Mouse (Mus musculus): ENCODE measurements around the gene Cntrob. TPM values are rescaled to one million over a fixed set of nuclear protein-coding genes. Genes with fewer than 3 reads are reported as not detected.

Gene Cntrob
- polyA plus RNA-seq, 1 experiment from 2014 or later: 37.2 TPM

Other genes with a start within 250 kb of the Cntrob start
- gene Vamp2, start 235.3 kb downstream of the Cntrob start, polyA plus RNA-seq (2016; fragmentation: Nextera tagmentation; extraction: Ambion mirVana): 68.0 and 79.5 TPM in 2 replicates
- 7.2 and 10.4 TPM in 2 replicates for gene Per1, start 228.6 kb downstream of the Cntrob start, polyA plus RNA-seq (2016; fragmentation: Nextera tagmentation; extraction: Ambion mirVana)
- gene Hes7, start 203.4 kb downstream of the Cntrob start, polyA plus RNA-seq (2016; fragmentation: Nextera tagmentation; extraction: Ambion mirVana): 0.56 and 0.74 TPM in 2 replicates
- gene 9130213A22Rik, start 201.2 kb downstream of the Cntrob start, polyA plus RNA-seq (2016; fragmentation: Nextera tagmentation; extraction: Ambion mirVana): 0.22 and 0.76 TPM in 2 replicates
- gene Aloxe3, start 197.9 kb downstream of the Cntrob start, polyA plus RNA-seq (2016; fragmentation: Nextera tagmentation; extraction: Ambion mirVana): 0.58 and 0.77 TPM in 2 replicates
- 0.08 TPM in 1 of 2 replicates, not detected in the other for gene Alox12b, start 166.8 kb downstream of the Cntrob start, polyA plus RNA-seq (2016; fragmentation: Nextera tagmentation; extraction: Ambion mirVana)
- gene Alox8, start 125.9 kb downstream of the Cntrob start, polyA plus RNA-seq (2016; fragmentation: Nextera tagmentation; extraction: Ambion mirVana): 0.08 TPM in 1 of 2 replicates, not detected in the other
- gene Gucy2e, start 86.7 kb downstream of the Cntrob start, polyA plus RNA-seq (2016; fragmentation: Nextera tagmentation; extraction: Ambion mirVana): 0.08 TPM in 1 of 2 replicates, not detected in the other
- gene Trappc1, start 205 bp upstream of the Cntrob start, polyA plus RNA-seq (2016; fragmentation: Nextera tagmentation; extraction: Ambion mirVana): 136 and 151 TPM in 2 replicates
- 1.9 and 2.5 TPM in 2 replicates for gene Kcnab3, start 2.5 kb upstream of the Cntrob start, polyA plus RNA-seq (2016; fragmentation: Nextera tagmentation; extraction: Ambion mirVana)
- gene Rnf227, start 16.7 kb upstream of the Cntrob start, polyA plus RNA-seq (2016; fragmentation: Nextera tagmentation; extraction: Ambion mirVana): 23.7 and 28.2 TPM in 2 replicates
- 121 and 124 TPM in 2 replicates for gene Chd3, start 45.6 kb upstream of the Cntrob start, polyA plus RNA-seq (2016; fragmentation: Nextera tagmentation; extraction: Ambion mirVana)
- gene Naa38, start 71.7 kb upstream of the Cntrob start, polyA plus RNA-seq (2016; fragmentation: Nextera tagmentation; extraction: Ambion mirVana): 126 and 136 TPM in 2 replicates
- gene Cyb5d1, start 71.9 kb upstream of the Cntrob start, polyA plus RNA-seq (2016; fragmentation: Nextera tagmentation; extraction: Ambion mirVana): 42.5 and 42.6 TPM in 2 replicates
- gene Tmem88, start 74.5 kb upstream of the Cntrob start, polyA plus RNA-seq (2016; fragmentation: Nextera tagmentation; extraction: Ambion mirVana): 24.2 and 25.4 TPM in 2 replicates
- 45.4 and 49.1 TPM in 2 replicates for gene Kdm6b, start 89.9 kb upstream of the Cntrob start, polyA plus RNA-seq (2016; fragmentation: Nextera tagmentation; extraction: Ambion mirVana)
- 1.9 and 3.3 TPM in 2 replicates for gene Dnah2, start 225.3 kb upstream of the Cntrob start, polyA plus RNA-seq (2016; fragmentation: Nextera tagmentation; extraction: Ambion mirVana)
- gene Efnb3, start 236.4 kb upstream of the Cntrob start, polyA plus RNA-seq (2016; fragmentation: Nextera tagmentation; extraction: Ambion mirVana): 53.3 and 54.3 TPM in 2 replicates